Mouse (Mus musculus): ENCODE results near the gene Aldh16a1. TPM values are rescaled to one million over a fixed set of nuclear protein-coding genes. Genes with fewer than 3 reads are reported as not detected.
"Not testable (repeated sequence)": the region's sequence is repeated elsewhere in the genome, so short reads cannot be mapped to it uniquely, and the experiment has no call there.

The Aldh16a1 gene
- polyA plus RNA-seq, 1 experiment from 2014 or later, result 88.6 TPM

- peak overlapping the region; percentile 88 for H3K4me3 ChIP-seq (ENCODE audit: low read length)
- WGBS, result 53% methylated on average over 15 of the region's 15 CpGs
- peaks cover 26% of the 10 kb centered on the region for H3K36me3 ChIP-seq (ENCODE audit: insufficient read depth, low read length)
- peaks cover 36% of the 10 kb centered on the region for H3K4me1 ChIP-seq (ENCODE audit: insufficient read depth, low read length)
- H3K27ac ChIP-seq (ENCODE audit: low read length), result peak overlapping the region; percentile 94
- no peaks in the 10 kb centered on the region for H3K27me3 ChIP-seq (ENCODE audit: insufficient read depth, low read length)
- no peak for ATAC-seq (ENCODE audit: low FRiP score, low TSS enrichment)
- no peaks in the 10 kb centered on the region for H3K9me3 ChIP-seq (ENCODE audit: low read length)
- H3K9ac ChIP-seq (replicated peaks; ENCODE audit: low read length), result peak overlapping the region; percentile 78
- peak overlapping the region; percentile 84 for H3K4me2 ChIP-seq (replicated peaks; ENCODE audit: low read depth, low read length)
Observed at GRCm38 (mm10) chr7:45129776-45130512, 24.4 kb downstream of the Aldh16a1 start.

GRCm38 (mm10) chr7:45129318-45129717 is 25.1 kb downstream of the Aldh16a1 start:
- H3K9me3 ChIP-seq (ENCODE audit: low read length), result no peaks in the 10 kb centered on the region
- peaks cover 31% of the 10 kb centered on the region for H3K36me3 ChIP-seq (ENCODE audit: insufficient read depth, low read length)
- peak overlapping the region; percentile 94 for H3K27ac ChIP-seq (ENCODE audit: low read length)
- WGBS, result under 1% methylated on average over 17 of the region's 17 CpGs
- H3K9ac ChIP-seq (replicated peaks; ENCODE audit: low read length), result peak overlapping the region; percentile 78
- H3K4me2 ChIP-seq (replicated peaks; ENCODE audit: low read depth, low read length), result peak overlapping the region; percentile 84
- peak overlapping the region; percentile 88 for H3K4me3 ChIP-seq (ENCODE audit: low read length)
- peaks cover 41% of the 10 kb centered on the region for H3K4me1 ChIP-seq (ENCODE audit: insufficient read depth, low read length)
- ATAC-seq (ENCODE audit: low FRiP score, low TSS enrichment), result no peak
- H3K27me3 ChIP-seq (ENCODE audit: insufficient read depth, low read length), result no peaks in the 10 kb centered on the region

- Histone ChIP-seq H3K36me3 (ENCODE audit: insufficient read depth, low read length) (peaks cover 31% of the 10 kb centered on the region), H3K4me1 (ENCODE audit: insufficient read depth, low read length) (peaks cover 41% of the 10 kb centered on the region), H3K4me3 (ENCODE audit: low read length) (peak within 1 kb of the TSS; percentile 88), H3K27ac (ENCODE audit: low read length) (peak within 1 kb of the TSS; percentile 95), H3K27me3 (ENCODE audit: insufficient read depth, low read length) (no peaks in the 10 kb centered on the region), H3K4me2 (replicated peaks; ENCODE audit: low read depth, low read length) (peak within 1 kb of the TSS; percentile 92), H3K9me3 (ENCODE audit: low read length) (no peaks in the 10 kb centered on the region), H3K9ac (replicated peaks; ENCODE audit: low read length) (peak within 1 kb of the TSS; percentile 94)
- under 1% methylated on average over 48 of the region's 48 CpGs for WGBS
- ATAC-seq (ENCODE audit: low FRiP score, low TSS enrichment), result peak; percentile 95
Observed at GRCm38 (mm10) chr7:45128624-45129246, 25.6 kb downstream of the Aldh16a1 start, which contains the start of gene Rpl13a. Gene Rpl13a (minus strand): TSS chr7:45128761.

- H3K4me2 ChIP-seq (replicated peaks; ENCODE audit: low read depth, low read length), result peak overlapping the region; percentile 92
- H3K27me3 ChIP-seq (ENCODE audit: insufficient read depth, low read length), result no peaks in the 10 kb centered on the region
- peaks cover 36% of the 10 kb centered on the region for H3K36me3 ChIP-seq (ENCODE audit: insufficient read depth, low read length)
- no peaks in the 10 kb centered on the region for H3K9me3 ChIP-seq (ENCODE audit: low read length)
- H3K27ac ChIP-seq (ENCODE audit: low read length), result peak overlapping the region; percentile 95
- H3K4me1 ChIP-seq (ENCODE audit: insufficient read depth, low read length), result peaks cover 46% of the 10 kb centered on the region
- ATAC-seq (ENCODE audit: low FRiP score, low TSS enrichment), result no peak
- peak overlapping the region; percentile 94 for H3K9ac ChIP-seq (replicated peaks; ENCODE audit: low read length)
- WGBS, result 0% methylated on average over 6 of the region's 6 CpGs
- H3K4me3 ChIP-seq (ENCODE audit: low read length), result peak overlapping the region; percentile 88
Observed at GRCm38 (mm10) chr7:45127700-45128224, 26.6 kb downstream of the Aldh16a1 start.

- H3K4me3 ChIP-seq (ENCODE audit: low read length), result peak overlapping the region; percentile 88
- H3K9ac ChIP-seq (replicated peaks; ENCODE audit: low read length), result peak overlapping the region; percentile 94
- H3K27me3 ChIP-seq (ENCODE audit: insufficient read depth, low read length), result no peaks in the 10 kb centered on the region
- no peaks in the 10 kb centered on the region for H3K9me3 ChIP-seq (ENCODE audit: low read length)
- WGBS, result 35% methylated on average over 21 of the region's 21 CpGs
- peak overlapping the region; percentile 92 for H3K4me2 ChIP-seq (replicated peaks; ENCODE audit: low read depth, low read length)
- peaks cover 53% of the 10 kb centered on the region for H3K4me1 ChIP-seq (ENCODE audit: insufficient read depth, low read length)
- H3K36me3 ChIP-seq (ENCODE audit: insufficient read depth, low read length), result peaks cover 43% of the 10 kb centered on the region
- peak overlapping the region; percentile 95 for H3K27ac ChIP-seq (ENCODE audit: low read length)
- ATAC-seq (ENCODE audit: low FRiP score, low TSS enrichment), result no peak
Observed at GRCm38 (mm10) chr7:45126844-45127699, 27.3 kb downstream of the Aldh16a1 start.

- peak overlapping the region; percentile 92 for H3K4me2 ChIP-seq (replicated peaks; ENCODE audit: low read depth, low read length)
- H3K4me1 ChIP-seq (ENCODE audit: insufficient read depth, low read length), result peaks cover 53% of the 10 kb centered on the region
- H3K9me3 ChIP-seq (ENCODE audit: low read length), result no peaks in the 10 kb centered on the region
- peak overlapping the region; percentile 95 for H3K27ac ChIP-seq (ENCODE audit: low read length)
- no peaks in the 10 kb centered on the region for H3K27me3 ChIP-seq (ENCODE audit: insufficient read depth, low read length)
- WGBS, result 73% methylated on average over 17 of the region's 17 CpGs
- peaks cover 51% of the 10 kb centered on the region for H3K36me3 ChIP-seq (ENCODE audit: insufficient read depth, low read length)
- H3K4me3 ChIP-seq (ENCODE audit: low read length), result peak overlapping the region; percentile 88
- H3K9ac ChIP-seq (replicated peaks; ENCODE audit: low read length), result peak overlapping the region; percentile 94
- no peak for ATAC-seq (ENCODE audit: low FRiP score, low TSS enrichment)
Observed at GRCm38 (mm10) chr7:45126147-45126843, 28.1 kb downstream of the Aldh16a1 start.

- H3K9me3 ChIP-seq (ENCODE audit: low read length); ATAC-seq (ENCODE audit: low FRiP score, low TSS enrichment); H3K27me3 ChIP-seq (ENCODE audit: insufficient read depth, low read length): not testable (repeated sequence)
- Histone ChIP-seq H3K4me3 (ENCODE audit: low read length) (peak overlapping the region; percentile 6; the same call in 1 of the 2 replicates), H3K9ac (replicated peaks; ENCODE audit: low read length) (peak overlapping the region; percentile 94; the same call in 1 of the 2 replicates), H3K4me1 (ENCODE audit: insufficient read depth, low read length) (peaks cover 53% of the 10 kb centered on the region), H3K4me2 (replicated peaks; ENCODE audit: low read depth, low read length) (peak overlapping the region; percentile 92), H3K27ac (ENCODE audit: low read length) (peak overlapping the region; percentile 95), H3K36me3 (ENCODE audit: insufficient read depth, low read length) (peaks cover 57% of the 10 kb centered on the region)
- 68% methylated on average over 5 of the region's 5 CpGs for WGBS
Observed at GRCm38 (mm10) chr7:45125649-45126048, 28.7 kb downstream of the Aldh16a1 start.

GRCm38 (mm10) chr7:45125144-45125600 is 29.2 kb downstream of the Aldh16a1 start:
- H3K27me3 ChIP-seq (ENCODE audit: insufficient read depth, low read length), result no peaks in the 10 kb centered on the region
- H3K36me3 ChIP-seq (ENCODE audit: insufficient read depth, low read length), result peaks cover 61% of the 10 kb centered on the region
- WGBS, result 18% methylated on average over 7 of the region's 7 CpGs
- no peak for ATAC-seq (ENCODE audit: low FRiP score, low TSS enrichment)
- peaks cover 53% of the 10 kb centered on the region for H3K4me1 ChIP-seq (ENCODE audit: insufficient read depth, low read length)
- H3K9me3 ChIP-seq (ENCODE audit: low read length), result no peaks in the 10 kb centered on the region
- peak overlapping the region; percentile 6; the same call in 1 of the 2 replicates for H3K4me3 ChIP-seq (ENCODE audit: low read length)
- peak overlapping the region; percentile 95 for H3K27ac ChIP-seq (ENCODE audit: low read length)
- H3K4me2 ChIP-seq (replicated peaks; ENCODE audit: low read depth, low read length), result peak overlapping the region; percentile 92
- H3K9ac ChIP-seq (replicated peaks; ENCODE audit: low read length), result no peak overlapping the region

Data from kidney, embryonic 16.5 days (tissue).